Mouse (Mus musculus) lung, postnatal 10 days (tissue): ENCODE measurements at regions not wholly inside any gene's neighbourhood (a gene's known extent, or its start where the extent isn't known, plus 50 kb on each side); places are given as distances from the start of the nearest gene placed in this dataset.
A peak's percentile ranks its signal among the peaks of the same experiment; 100 is the strongest.

ENCODE experiments used
- DNase-seq: peaks from one replicate; pipeline ENCODE4 v3.0.0; 2021

- DNase-seq, result no peak
Measured at GRCm38 (mm10) chr10:98584776-98585175, 329.4 kb upstream of the Atp2b1 start.

GRCm38 (mm10) chr10:98589726-98590125, 324.5 kb upstream of the Atp2b1 start:
- DNase-seq, result no peak

- DNase-seq, result no peak
Measured at GRCm38 (mm10) chr10:98592154-98592553, 322.1 kb upstream of the Atp2b1 start.

GRCm38 (mm10) chr10:98593910-98594309, 320.3 kb upstream of the Atp2b1 start:
- no peak for DNase-seq

- DNase-seq, result no peak
Measured at GRCm38 (mm10) chr10:98608221-98608941, 305.8 kb upstream of the Atp2b1 start.

- DNase-seq, result no peak
Measured at GRCm38 (mm10) chr10:98610708-98611107, 303.5 kb upstream of the Atp2b1 start.

- no peak for DNase-seq
Measured at GRCm38 (mm10) chr10:98611707-98612360, 302.4 kb upstream of the Atp2b1 start.

GRCm38 (mm10) chr10:98618736-98619525, 295.3 kb upstream of the Atp2b1 start:
- peak; percentile 74 for DNase-seq

GRCm38 (mm10) chr10:98624103-98624502, 290.1 kb upstream of the Atp2b1 start:
- DNase-seq, result no peak

GRCm38 (mm10) chr10:98624681-98625321, 289.4 kb upstream of the Atp2b1 start:
- no peak for DNase-seq

- DNase-seq, result no peak
Measured at GRCm38 (mm10) chr10:98628191-98628590, 286.0 kb upstream of the Atp2b1 start.

GRCm38 (mm10) chr10:98629248-98629647, 285.0 kb upstream of the Atp2b1 start:
- DNase-seq, result no peak

- DNase-seq, result peak; percentile 15
Measured at GRCm38 (mm10) chr10:98637759-98638611, 276.2 kb upstream of the Atp2b1 start.

GRCm38 (mm10) chr10:98645681-98646122, 268.5 kb upstream of the Atp2b1 start:
- DNase-seq, result no peak

GRCm38 (mm10) chr10:98646311-98646999, 267.8 kb upstream of the Atp2b1 start:
- no peak for DNase-seq

GRCm38 (mm10) chr10:98648710-98649245, 265.4 kb upstream of the Atp2b1 start:
- DNase-seq, result no peak

GRCm38 (mm10) chr10:98650533-98650932, 263.7 kb upstream of the Atp2b1 start:
- no peak for DNase-seq

- no peak for DNase-seq
Measured at GRCm38 (mm10) chr10:98651127-98651526, 263.1 kb upstream of the Atp2b1 start.

GRCm38 (mm10) chr10:98651599-98651998, 262.6 kb upstream of the Atp2b1 start:
- DNase-seq, result no peak

- no peak for DNase-seq
Measured at GRCm38 (mm10) chr10:98652084-98652483, 262.1 kb upstream of the Atp2b1 start.

GRCm38 (mm10) chr10:98660747-98661146, 253.5 kb upstream of the Atp2b1 start:
- DNase-seq, result no peak
